Mouse (Mus musculus): ENCODE measurements around the gene Nt5dc3.

GRCm38 (mm10) chr10:86838827-86839226, 60.0 kb downstream of the Nt5dc3 start:
- TF ChIP-seq CTCF (IDR thresholded peaks at IDR 0.05; ENCODE audit: control insufficient read depth, insufficient read depth, insufficient replicate concordance, low read depth, low read length), result no peak
- TF ChIP-seq POLR2A (IDR thresholded peaks at IDR 0.05; ENCODE audit: control insufficient read depth, low read depth, low read length), result no peak
